Mouse (Mus musculus) liver (tissue): ENCODE data around the gene Csrnp1.

Experiments
- DNase-seq: peaks from one replicate; pipeline ENCODE4 v3.0.0-alpha.2; 2020; ENCODE audit warnings: mixed read lengths

Csrnp1 gene

DNA sequence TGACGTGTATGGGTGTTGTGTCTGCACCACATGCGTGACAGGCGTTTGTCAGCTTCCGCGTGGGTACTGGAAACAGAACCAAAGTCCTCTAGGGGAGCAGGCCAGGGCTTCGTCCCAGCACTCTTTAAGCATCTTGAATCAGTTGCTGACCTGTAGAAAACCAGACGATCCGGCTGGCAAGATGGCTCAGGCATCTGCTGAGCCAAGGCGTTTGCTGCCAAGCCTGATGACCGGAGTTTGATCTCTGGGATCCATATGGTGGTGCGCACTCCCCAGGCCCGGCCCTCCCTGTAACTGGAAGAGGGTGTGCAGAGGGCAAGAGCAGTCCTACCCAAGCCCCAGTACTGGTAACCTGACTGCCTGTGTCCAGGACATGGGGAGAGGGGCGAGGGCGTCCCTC, 42.6 kb downstream of the Csrnp1 start:
- no peak for DNase-seq

GRCm38 (mm10) chr9:119941407-119941806, 43.1 kb downstream of the Csrnp1 start:
- no peak for DNase-seq

GRCm38 (mm10) chr9:119939646-119940045, 44.8 kb downstream of the Csrnp1 start:
- DNase-seq = no peak

- DNase-seq = no peak
These were observed 46.0 kb downstream of the Csrnp1 start for GRCm38 (mm10) chr9:119938496-119938895.

DNA sequence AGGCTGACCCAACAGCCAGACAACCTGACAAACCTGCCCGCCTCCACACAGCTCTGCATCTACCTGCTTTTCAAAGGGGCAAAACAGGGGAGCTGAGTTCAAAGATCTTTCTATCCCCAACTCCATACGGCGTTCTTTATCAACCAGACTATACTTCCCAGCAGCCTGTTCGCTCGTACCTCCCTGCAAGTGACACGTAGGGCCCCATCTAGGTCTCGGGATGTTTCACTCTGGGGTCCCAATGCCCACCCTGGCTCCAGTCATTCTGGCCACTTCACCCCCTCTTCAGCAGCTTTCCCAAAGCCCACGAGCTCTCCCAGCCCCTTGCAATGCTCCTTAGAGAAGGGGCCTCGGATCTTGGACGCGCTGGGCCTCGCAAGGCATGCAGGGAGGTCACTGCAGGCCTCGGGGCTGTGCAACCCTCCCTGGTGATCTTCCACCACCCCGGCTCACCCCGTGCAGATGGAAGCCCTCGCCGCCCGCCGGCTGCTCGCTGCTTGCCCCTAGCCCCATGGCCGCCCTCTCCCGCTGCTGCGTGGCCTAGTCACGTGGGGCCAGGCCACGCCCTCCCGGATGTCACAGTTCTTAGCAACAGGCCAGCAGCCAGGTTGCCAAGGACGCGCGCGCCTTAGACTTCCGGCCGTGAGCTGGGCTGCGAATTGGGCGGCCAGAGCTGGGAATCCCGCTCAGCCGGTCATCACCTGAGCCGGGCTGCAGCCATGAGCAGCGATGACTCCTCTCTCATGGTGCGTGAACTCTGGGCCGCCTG, 47.3 kb downstream of the Csrnp1 start, which contains the start of the genes Gorasp1 and Ttc21a:
TSS of gene Gorasp1 (minus strand) at position 561 of the 769 bp plus-strand sequence.
TSS of gene Ttc21a (plus strand) at position 602 of the 769 bp plus-strand sequence.
- peak; percentile 90 for DNase-seq

DNA sequence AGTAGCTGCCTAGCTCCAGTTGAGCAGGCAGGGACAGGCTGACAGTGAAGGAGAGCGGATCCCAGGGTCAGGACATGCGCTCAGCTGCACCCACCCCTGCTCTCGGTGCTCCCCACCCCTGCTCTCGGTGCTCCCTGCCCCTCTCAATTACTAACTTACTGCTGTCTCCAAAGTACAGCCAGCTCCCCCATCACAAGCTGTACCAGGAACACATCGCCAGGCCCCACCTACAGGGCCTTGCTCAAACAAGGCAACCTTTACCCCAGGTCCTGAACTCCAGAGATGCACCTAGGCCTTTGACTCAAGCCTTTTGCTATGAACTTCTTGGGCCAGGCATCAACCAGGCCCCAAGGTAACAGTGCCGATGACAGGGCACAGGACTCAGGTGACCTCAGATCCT, 50.8 kb downstream of the Csrnp1 start:
- DNase-seq = no peak

- DNase-seq = no peak
These were observed 52.1 kb downstream of the Csrnp1 start for GRCm38 (mm10) chr9:119932358-119932757.

DNA sequence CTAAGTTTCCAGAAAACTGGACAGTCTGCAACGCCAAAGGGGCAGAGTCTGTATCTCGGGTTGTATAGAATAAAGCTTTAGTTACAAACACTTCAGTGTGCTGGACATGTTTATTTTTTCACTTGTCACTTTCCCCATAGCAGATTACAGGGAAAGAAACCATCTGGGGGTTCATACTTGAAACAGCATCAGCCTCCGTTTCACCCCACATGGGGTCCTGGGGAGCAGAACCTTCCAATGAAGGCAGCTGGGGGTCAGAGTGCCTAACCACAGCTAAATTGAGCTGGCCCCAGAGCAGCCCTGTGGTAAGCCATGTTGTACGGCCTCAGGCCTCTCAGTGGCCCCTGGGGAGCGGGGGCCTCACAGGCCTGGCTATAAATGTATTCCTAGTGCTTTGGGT, 58.0 kb downstream of the Csrnp1 start:
- no peak for DNase-seq

- DNase-seq = no peak
These were observed 58.7 kb downstream of the Csrnp1 start for GRCm38 (mm10) chr9:119925729-119926128.

GRCm38 (mm10) chr9:119925120-119925657, 59.3 kb downstream of the Csrnp1 start:
- DNase-seq = peak; percentile 39

- DNase-seq = no peak
These were observed 61.0 kb downstream of the Csrnp1 start for GRCm38 (mm10) chr9:119923462-119923861.
